Mouse (Mus musculus) gastrocnemius, postnatal 36 days (tissue): ENCODE data around the gene Frmpd4. TPM values are rescaled to one million over a fixed set of nuclear protein-coding genes. Genes with fewer than 3 reads are reported as not detected.

Experiments used
- DNase-seq, 2 experiments: peaks; one replicate each; pipeline ENCODE4 v3.0.0; 2022
- intact Hi-C: fragments of 180-260 bp; cut with DNase I; formaldehyde crosslinking; loops from one replicate; pipeline ENCODE4 v1.15.1; 2025
- total RNA-seq, 2 experiments: library from RNA; stranded (reverse); gene quantifications; 2 replicates each; pipeline ENCODE4 v1.2.3; 2021

Frmpd4 gene
- total RNA-seq, 2 experiments from 2014 or later, result 0.02 to 0.08 TPM

GRCm38 (mm10) chrX:168158866-168159265 lies 418.2 kb downstream of the Frmpd4 start:
- intact Hi-C loops, result no loop called here
- no peak for DNase-seq

GRCm38 (mm10) chrX:168141051-168141450 lies 436.0 kb downstream of the Frmpd4 start:
- intact Hi-C loops, result no loop called here

GRCm38 (mm10) chrX:168124043-168124442 lies 453.0 kb downstream of the Frmpd4 start:
- intact Hi-C loops, result no loop called here
- DNase-seq, result no peak

More at GRCm38 (mm10) chrX:168141051-168141450, 436.0 kb downstream of the Frmpd4 start:
- DNase-seq, result no peak

GRCm38 (mm10) chrX:168123589-168123965 lies 453.5 kb downstream of the Frmpd4 start:
- no peak for DNase-seq
- intact Hi-C loops, result no loop called here

- peak in 1 of 2 experiments; percentile 3 for DNase-seq
- intact Hi-C loops, result no loop called here
Measured at GRCm38 (mm10) chrX:168122806-168123588, 454.0 kb downstream of the Frmpd4 start.

GRCm38 (mm10) chrX:168041589-168041988 lies 535.4 kb downstream of the Frmpd4 start:
- DNase-seq, result no peak
- intact Hi-C loops, result no loop called here

GRCm38 (mm10) chrX:168020574-168021145 lies 556.4 kb downstream of the Frmpd4 start:
- no peak for DNase-seq
- intact Hi-C loops, result no loop called here

- DNase-seq, result no peak
Measured at GRCm38 (mm10) chrX:168017792-168018191, 559.2 kb downstream of the Frmpd4 start.

GRCm38 (mm10) chrX:167984835-167985234 lies 592.2 kb downstream of the Frmpd4 start:
- intact Hi-C loops, result no loop called here
- DNase-seq, result no peak

More at GRCm38 (mm10) chrX:168017792-168018191, 559.2 kb downstream of the Frmpd4 start:
- intact Hi-C loops, result no loop called here

GRCm38 (mm10) chrX:167951207-167951606 lies 625.8 kb downstream of the Frmpd4 start:
- intact Hi-C loops, result no loop called here
- DNase-seq, result no peak

- no peak for DNase-seq
- intact Hi-C loops, result no loop called here
Measured at GRCm38 (mm10) chrX:167909483-167909882, 667.5 kb downstream of the Frmpd4 start.

GRCm38 (mm10) chrX:167901046-167901445 lies 676.0 kb downstream of the Frmpd4 start:
- intact Hi-C loops, result no loop called here
- no peak for DNase-seq

GRCm38 (mm10) chrX:167854821-167855220 lies 722.2 kb downstream of the Frmpd4 start:
- intact Hi-C loops, result no loop called here
- DNase-seq, result no peak

- no peak for DNase-seq
- intact Hi-C loops, result no loop called here
Measured at GRCm38 (mm10) chrX:167832543-167832942, 744.5 kb downstream of the Frmpd4 start.

GRCm38 (mm10) chrX:167828456-167828855 lies 748.6 kb downstream of the Frmpd4 start:
- DNase-seq, result no peak
- intact Hi-C loops, result no loop called here

GRCm38 (mm10) chrX:167817363-167817762 lies 759.7 kb downstream of the Frmpd4 start:
- intact Hi-C loops, result no loop called here
- no peak for DNase-seq

GRCm38 (mm10) chrX:167810120-167810519 lies 766.9 kb downstream of the Frmpd4 start:
- intact Hi-C loops, result no loop called here
- DNase-seq, result no peak

GRCm38 (mm10) chrX:167808572-167808971 lies 768.5 kb downstream of the Frmpd4 start:
- no peak for DNase-seq

GRCm38 (mm10) chrX:167788737-167789136 lies 788.3 kb downstream of the Frmpd4 start:
- no peak for DNase-seq
- intact Hi-C loops, result no loop called here

More at GRCm38 (mm10) chrX:167808572-167808971, 768.5 kb downstream of the Frmpd4 start:
- intact Hi-C loops, result no loop called here

GRCm38 (mm10) chrX:167783526-167783925 lies 793.5 kb downstream of the Frmpd4 start:
- DNase-seq, result no peak
- intact Hi-C loops, result no loop called here

GRCm38 (mm10) chrX:167719564-167719981 lies 857.5 kb downstream of the Frmpd4 start:
- intact Hi-C loops, result no loop called here
- DNase-seq, result no peak

GRCm38 (mm10) chrX:167719092-167719491 lies 857.9 kb downstream of the Frmpd4 start:
- intact Hi-C loops, result no loop called here
- no peak for DNase-seq
